Mouse (Mus musculus) cortical plate, adult 2 months (tissue): ENCODE measurements around the gene Gm13278.
"Not testable (repeated sequence)": the region's sequence is repeated elsewhere in the genome, so short reads cannot be mapped to it uniquely, and the experiment has no call there.

Experiments
- CTCF ChIP-seq: fragments of 200-500 bp; IDR thresholded peaks from 2 replicates; pipeline ENCODE4 v1.5.1; 2011; ENCODE audit warnings: mild to moderate bottlenecking, control low read depth, low read length; ENCODE audit not compliant: insufficient read depth; ENCODE audit errors: extremely low read depth
- POLR2A ChIP-seq: fragments of 200-500 bp; IDR thresholded peaks from 2 replicates; pipeline ENCODE4 v1.6.1; 2011; ENCODE audit warnings: mild to moderate bottlenecking, low read length, control low read depth; ENCODE audit not compliant: insufficient read depth; ENCODE audit errors: extremely low read depth

DNA sequence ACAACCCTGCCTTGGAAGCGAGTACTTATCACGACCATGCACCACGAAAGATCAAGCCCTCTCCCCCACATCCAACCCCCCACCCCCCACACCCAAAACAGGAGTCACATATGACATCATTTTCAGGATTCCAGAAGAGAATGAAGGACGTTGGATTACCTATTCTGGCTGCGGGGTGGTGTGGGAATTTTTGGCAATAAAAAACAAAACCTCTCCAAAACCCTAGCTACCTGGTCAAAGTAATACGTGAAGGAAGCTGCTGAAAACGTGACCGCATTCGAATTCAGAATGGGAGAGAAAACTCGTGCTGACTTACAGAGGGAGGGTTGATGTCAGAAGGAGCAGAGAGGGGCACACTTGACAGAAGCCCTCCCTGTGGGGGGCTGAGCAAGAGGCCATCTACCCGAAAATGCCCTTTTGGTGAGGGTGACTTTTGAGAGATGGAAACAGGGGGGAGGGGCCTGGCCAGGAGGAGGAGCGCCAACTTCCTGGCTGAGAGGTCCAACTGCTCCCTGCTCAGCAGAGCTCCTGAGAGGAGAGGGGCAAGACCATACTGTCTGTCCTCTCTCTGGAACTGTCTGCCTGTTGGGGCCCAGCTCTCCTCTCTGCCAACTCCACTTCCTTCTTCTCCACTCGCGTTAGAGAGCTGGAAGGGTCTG, 31.6 kb upstream of the Gm13278 start, which contains the start of gene Gm13283:
- TF ChIP-seq CTCF, POLR2A: not testable (repeated sequence)
